Mouse (Mus musculus) erythroblast, embryonic 14.5 days (primary cell): ENCODE data around the gene Cd96.

ENCODE experiments used
- GATA1 ChIP-seq: IDR thresholded peaks from 2 replicates; pipeline ENCODE4 v1.6.1; 2012; ENCODE audit warnings: low read length, inconsistent platforms, mixed read lengths
- TAL1 ChIP-seq: IDR thresholded peaks from 3 replicates; pipeline ENCODE4 v1.6.1; 2012; ENCODE audit warnings: low read length, inconsistent platforms, mixed read lengths

GRCm38 (mm10) chr16:46109536-46109935, 10.5 kb downstream of the Cd96 start:
- no peak for TF ChIP-seq GATA1
- no peak for TF ChIP-seq TAL1
